Mouse (Mus musculus) ES-Bruce4 (cell line): ENCODE data around the gene Srrd.

Source experiments
- CTCF ChIP-seq: IDR thresholded peaks from one replicate; pipeline ENCODE4 v1.8.1; 2011; ENCODE audit warnings: low read depth, low read length
- POLR2A ChIP-seq: IDR thresholded peaks from one replicate; pipeline ENCODE4 v1.8.1; 2011; ENCODE audit warnings: low read length; ENCODE audit not compliant: insufficient read depth

DNA sequence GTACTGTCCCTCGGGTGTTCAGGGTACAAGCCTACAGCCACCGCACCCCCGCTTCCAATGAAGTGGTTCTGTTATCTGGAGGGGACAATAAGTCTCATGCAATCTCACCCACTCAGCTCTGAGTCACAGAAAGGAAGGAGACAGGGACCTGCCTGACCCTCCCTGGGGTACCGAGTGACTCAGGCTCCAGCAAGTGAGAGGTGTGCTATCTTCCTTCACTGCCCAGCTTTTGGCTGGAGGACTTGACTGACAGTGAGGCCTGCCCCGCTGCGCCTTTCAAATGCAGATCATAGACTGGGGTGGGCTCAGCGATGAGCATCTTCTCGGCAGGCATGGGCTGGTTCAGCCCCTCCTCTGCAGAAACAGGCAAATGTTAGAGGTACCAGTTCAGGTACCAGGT is 47.7 kb downstream of the Srrd start:
- no peak for TF ChIP-seq CTCF
- TF ChIP-seq POLR2A, result no peak
